Mouse (Mus musculus) brain, embryonic 14.5 days (tissue): ENCODE measurements at regions not wholly inside any gene's neighbourhood (a gene's known extent, or its start where the extent isn't known, plus 50 kb on each side); places are given as distances from the start of the nearest gene placed in this dataset.

ENCODE experiments used
- CTCF ChIP-seq: fragments of 200-500 bp; IDR thresholded peaks from 2 replicates; pipeline ENCODE4 v1.5.1; 2012; ENCODE audit warnings: inconsistent platforms, mild to moderate bottlenecking, moderate library complexity, borderline replicate concordance; ENCODE audit not compliant: insufficient read depth, insufficient read length; ENCODE audit errors: extremely low read depth
- POLR2A ChIP-seq: fragments of 200-500 bp; IDR thresholded peaks from 2 replicates; pipeline ENCODE4 v1.6.1; 2012; ENCODE audit warnings: mild to moderate bottlenecking, inconsistent platforms, borderline replicate concordance; ENCODE audit not compliant: poor library complexity, insufficient read depth, insufficient read length, severe bottlenecking; ENCODE audit errors: extremely low read depth

DNA sequence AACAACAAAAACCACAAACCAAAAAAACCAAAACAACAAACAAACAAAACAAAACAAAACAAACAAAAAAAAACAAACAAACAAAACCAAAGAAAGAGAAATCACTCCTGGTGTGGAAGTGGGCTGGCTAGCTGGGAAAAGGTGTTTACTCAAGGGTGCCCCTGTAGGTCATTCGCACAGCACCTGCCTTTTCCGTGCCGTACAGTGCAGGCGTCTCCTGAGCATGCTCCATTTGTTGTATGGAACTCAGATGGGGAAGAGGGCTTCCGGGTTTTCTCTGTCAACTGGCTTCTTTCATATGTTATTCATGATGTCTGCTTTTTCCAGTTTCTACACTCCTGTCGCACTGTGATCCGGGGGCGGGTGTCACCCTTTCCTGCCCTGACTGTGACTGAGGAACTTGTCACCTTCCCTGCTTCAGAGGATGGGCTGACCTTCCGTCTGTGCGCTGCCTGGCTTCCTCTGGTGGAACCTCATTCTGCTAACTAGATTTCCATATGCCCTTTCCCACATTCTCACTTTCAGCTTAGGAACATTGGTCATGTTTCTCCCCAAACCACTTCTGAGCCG, 192.0 kb downstream of the Unc5cl start:
- TF ChIP-seq CTCF (no peak), POLR2A (no peak)
